Mouse (Mus musculus) frontal cortex, postnatal 14 days (tissue): ENCODE data around the gene Hspb1.

ENCODE experiments used
- DNase-seq, 2 experiments: peaks; one replicate each; pipeline ENCODE4 v3.0.0; 2022; ENCODE audit warnings: low spot score in 2 of 2

The Hspb1 gene

GRCm38 (mm10) chr5:135884641-135885040, 3.1 kb upstream of the Hspb1 start:
- no peak for DNase-seq

- no peak for DNase-seq
These were observed 891 bp downstream of the Hspb1 start for GRCm38 (mm10) chr5:135888405-135889215.

GRCm38 (mm10) chr5:135890323-135890722, 2.6 kb downstream of the Hspb1 start:
- no peak for DNase-seq

- DNase-seq, result no peak
These were observed 3.2 kb downstream of the Hspb1 start for GRCm38 (mm10) chr5:135890920-135891319.

DNA sequence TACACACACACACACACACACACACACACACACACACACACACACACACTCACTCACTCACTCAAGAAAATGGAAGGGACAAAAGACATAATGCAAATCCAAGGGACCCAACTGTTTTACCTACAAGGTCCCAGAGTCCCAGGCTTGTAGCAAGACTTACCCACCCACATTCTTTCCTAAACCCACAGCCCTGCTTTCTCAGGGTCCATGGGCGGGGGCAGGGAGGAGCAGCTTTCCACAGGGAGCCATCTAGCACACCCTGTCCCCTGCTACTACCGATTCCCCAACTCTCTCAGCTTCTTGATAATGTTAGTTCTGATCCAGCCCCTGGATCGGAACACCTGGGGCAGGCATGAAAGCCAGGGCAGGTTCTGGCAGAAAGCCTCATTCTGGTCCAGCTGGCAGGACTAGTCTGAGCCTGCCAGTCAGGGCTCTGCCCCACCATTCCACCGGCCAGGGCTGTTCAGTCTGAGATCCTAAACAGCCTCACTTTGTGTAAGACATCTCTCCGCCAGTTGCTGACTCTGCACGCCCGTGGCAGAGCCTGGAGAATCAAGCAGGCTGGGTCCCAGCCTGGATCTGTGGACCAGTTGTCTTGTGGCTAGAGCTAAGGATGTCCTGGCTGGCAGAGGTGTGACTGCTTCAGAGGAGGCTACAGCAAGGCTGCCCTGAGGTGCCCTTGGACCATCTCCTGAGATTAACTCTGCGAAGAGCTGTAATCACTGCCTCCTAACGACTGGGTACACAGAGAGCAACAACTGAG, 5.1 kb downstream of the Hspb1 start:
- no peak for DNase-seq

DNA sequence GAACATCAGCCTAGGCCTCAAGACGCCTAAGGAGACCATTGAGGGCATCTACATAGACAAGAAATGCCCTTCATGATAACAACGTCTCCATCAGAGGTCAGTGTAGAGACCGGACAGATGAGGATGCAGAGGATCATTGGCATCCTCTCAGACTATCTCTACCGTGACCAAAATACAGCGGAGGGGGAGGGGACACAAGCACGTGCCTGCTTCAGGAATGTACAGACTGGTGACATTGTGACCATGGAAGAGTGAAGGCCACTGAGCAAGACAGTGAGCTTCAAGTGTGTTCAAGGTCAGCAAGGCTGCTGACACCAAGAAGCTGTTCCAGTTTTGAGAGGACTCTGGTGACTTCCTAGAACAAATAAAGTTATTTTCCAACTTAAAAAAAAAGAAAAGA, 7.2 kb downstream of the Hspb1 start:
- DNase-seq, result no peak

GRCm38 (mm10) chr5:135898028-135898427, 10.3 kb downstream of the Hspb1 start:
- DNase-seq, result no peak

GRCm38 (mm10) chr5:135898995-135899394, 11.3 kb downstream of the Hspb1 start:
- no peak for DNase-seq

DNA sequence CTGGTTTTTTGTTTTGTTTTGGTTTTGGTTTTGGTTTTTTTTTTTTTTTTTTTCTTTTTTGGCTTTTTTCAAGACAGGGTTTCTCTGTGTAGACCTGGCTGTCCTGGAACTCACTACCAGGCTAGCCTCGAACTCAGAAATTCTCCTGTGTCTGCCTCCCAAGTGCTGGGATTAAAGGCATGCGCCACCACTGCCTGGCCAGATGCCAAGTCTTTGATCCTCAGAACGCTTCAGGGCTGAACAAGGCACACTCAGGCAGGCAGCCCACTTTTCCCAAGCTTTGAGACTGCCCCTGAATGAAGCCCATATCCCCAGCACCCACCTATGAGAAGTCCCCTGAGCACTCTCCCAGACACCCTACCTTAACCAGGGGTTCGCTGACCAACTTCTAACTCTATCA, 12.1 kb downstream of the Hspb1 start:
- no peak for DNase-seq

GRCm38 (mm10) chr5:135900701-135901100, 13.0 kb downstream of the Hspb1 start:
- DNase-seq, result no peak

DNA sequence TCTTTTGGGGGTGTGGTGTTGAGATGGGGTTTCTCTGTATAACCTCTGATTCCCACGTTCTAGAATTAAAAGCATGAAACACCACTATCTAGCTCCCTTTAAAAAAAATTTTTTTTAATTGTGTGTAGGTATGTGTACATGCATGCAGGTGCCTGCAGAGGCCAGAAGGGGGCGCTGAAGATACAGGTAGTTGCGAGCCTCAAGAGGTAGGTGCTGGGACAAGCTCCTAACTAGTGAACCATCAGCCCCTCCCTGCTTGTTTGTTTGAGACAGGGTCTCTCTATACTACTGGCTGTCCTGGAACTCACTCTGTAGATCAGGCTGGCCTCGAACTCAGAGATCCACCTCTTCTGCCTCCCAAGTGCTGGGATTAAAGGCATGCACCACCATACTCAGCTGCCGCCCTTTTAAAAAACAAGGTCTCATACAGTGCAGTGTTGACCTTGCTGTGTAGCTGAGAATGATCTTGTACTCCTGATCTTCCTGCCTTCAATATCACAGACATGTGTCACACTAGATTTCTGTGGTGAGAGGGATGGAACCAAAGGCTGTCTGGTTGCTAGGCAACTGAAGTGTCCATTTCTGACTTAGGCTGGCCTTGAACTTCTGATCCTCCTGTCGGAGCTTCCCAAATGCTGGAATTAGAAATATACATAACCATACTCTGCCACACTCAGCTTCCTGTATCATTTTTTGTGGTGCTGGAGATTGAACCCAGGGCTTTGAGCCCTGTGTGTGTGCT, 13.8 kb downstream of the Hspb1 start:
- no peak for DNase-seq

DNA sequence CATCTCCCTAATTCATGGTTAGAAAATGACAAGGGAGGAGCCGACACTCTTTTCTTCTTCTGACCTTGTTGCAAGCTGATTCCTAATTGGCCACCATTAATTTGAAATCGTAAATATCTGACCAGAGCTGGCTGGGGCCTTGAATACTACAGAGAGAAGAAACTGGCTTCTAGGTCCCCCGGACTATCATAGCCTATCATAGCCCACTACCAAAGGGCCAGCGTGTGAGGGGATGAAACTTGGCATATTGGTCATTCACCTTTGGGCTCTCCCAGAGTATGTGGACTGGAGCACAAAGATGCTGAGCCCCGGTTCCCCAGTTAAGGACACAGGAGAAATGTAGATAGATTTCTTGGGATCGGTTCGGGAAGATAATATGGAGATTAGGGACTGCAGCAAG, 15.3 kb downstream of the Hspb1 start:
- no peak for DNase-seq

GRCm38 (mm10) chr5:135903551-135904151, 15.9 kb downstream of the Hspb1 start:
- DNase-seq, result peak; percentile 88 to 92

- no peak for DNase-seq
These were observed 16.5 kb downstream of the Hspb1 start for GRCm38 (mm10) chr5:135904259-135904658.

DNA sequence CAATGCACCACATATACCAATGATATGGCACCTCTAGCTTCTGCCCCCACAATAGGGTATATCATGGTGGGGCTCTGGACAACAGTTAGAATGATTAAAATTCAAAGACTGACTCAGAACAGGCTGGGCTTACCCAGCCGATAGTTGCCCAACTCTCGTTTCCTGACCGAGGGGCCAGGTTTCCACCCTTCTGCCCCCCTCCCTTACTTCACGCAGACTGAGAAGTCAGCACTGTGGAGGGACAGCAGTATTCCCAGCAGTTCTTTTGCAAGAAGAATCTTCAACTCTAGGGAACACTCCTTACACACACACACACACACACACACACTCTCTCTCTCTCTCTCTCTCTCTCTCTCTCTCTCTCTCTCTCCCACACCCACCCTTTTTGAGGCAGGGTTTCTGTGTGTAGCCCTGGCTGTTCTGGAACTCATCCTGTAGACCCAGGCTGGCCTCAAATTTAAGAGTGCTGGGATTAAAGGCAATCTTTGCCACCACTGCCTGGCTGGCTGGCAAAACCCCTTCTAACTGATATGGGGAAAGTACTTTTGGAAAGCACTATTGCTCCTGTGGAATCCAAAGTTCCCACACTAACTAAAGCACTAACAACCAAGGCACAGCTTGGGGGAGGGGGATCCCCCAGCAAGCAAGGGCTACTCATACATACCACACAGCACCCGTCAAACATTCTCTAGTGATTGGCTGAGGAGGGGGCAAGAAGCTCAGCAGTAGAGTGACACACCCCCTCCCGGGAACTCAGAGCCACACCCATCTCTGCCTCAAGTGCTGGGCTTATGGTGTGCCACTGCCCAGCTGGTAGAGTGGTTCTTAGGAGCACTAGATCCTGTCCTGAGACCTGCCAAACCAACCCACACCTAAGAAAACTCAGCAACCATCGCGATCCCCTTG, 17.9 kb downstream of the Hspb1 start:
- DNase-seq, result no peak

GRCm38 (mm10) chr5:135906846-135907245, 19.1 kb downstream of the Hspb1 start:
- DNase-seq, result no peak

DNA sequence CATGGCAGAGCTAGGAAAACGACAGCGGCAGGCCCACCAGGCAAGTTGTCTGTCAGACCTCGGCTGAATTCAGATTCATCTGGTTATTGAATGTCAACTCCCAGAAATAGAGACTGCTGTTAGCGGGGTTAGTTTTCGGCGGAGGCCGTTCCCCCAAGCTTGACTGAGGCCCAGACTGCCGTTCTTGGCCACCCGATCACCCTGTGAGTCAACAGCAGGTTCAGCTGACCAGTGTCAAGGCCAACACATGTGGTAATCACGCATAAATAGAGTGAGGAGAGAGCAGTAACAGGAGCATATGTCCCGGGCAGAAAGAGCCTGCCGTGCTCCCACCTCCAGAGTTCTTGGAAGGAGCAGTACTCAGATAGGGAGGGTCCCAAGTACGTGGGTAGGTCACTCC, 19.5 kb downstream of the Hspb1 start:
- no peak for DNase-seq

DNA sequence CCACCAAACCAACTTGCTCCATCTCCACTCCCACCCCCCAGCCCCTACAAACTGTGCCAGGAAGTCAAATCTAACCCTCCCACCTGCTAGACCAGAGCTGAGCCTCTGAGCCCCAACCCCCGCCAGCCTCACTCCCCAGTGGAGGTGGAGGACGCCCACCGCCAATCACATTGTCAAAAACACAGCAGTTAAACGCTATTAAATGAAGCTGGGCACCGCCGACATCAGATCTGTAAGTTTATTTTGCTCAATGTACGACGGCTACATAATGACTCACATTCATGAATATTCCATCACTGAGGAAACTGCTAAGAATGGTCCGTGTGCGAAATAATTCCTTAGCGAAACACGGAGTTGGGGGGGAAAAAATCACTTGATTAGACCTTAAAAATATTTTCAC, 20.5 kb downstream of the Hspb1 start:
- DNase-seq, result no peak

DNA sequence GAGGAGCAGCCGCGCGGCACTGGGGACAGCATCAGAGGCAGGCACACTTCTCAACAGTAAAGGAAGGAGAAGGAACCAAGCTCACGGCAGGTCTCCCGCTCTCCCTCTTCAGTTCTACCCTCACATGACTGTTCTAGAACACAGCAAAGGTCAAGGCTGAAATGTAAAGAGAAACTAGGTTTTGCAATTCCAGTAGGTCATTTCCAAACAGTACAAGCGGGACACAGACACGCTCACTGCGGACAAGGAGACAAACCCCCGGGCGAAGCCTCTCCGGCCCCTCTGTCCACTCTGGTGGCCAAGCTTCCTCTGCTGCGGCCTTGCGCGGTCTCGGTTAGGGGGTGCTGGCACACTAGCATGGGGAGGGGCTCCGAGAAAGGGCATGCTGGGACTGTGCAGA, 21.3 kb downstream of the Hspb1 start:
- no peak for DNase-seq

DNA sequence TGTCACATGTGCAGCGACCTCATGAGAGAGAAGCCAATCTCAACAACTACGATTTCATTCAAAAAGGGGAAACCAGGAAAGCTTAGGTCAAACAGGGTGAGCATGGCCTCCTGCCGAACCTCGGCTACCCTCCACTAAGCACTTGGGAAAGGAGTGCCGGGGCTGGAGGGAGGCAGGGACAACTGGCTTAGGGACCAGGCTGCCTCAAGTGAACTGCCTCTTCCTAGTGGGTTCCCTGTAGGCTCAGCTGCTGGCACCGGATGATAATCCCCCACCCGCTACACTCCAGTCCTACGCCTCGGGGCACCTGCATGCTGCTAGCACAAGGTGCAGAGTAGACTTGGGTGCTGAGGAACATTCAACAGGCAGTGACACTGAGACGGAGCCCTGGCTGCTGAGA, 21.9 kb downstream of the Hspb1 start:
- DNase-seq, result no peak

GRCm38 (mm10) chr5:135910813-135911212, 23.1 kb downstream of the Hspb1 start:
- DNase-seq, result no peak
